Mouse (Mus musculus) ES-CJ7 (cell line): Measurements from ENCODE around the gene Ndrg4.
"Not testable (repeated sequence)": the region's sequence is repeated elsewhere in the genome, so short reads cannot be mapped to it uniquely, and the experiment has no call there.

Experiments
- DNase-seq: peaks from one replicate; pipeline ENCODE4 v3.0.0; 2011; ENCODE audit warnings: low read depth, low spot score

The Ndrg4 gene

DNA sequence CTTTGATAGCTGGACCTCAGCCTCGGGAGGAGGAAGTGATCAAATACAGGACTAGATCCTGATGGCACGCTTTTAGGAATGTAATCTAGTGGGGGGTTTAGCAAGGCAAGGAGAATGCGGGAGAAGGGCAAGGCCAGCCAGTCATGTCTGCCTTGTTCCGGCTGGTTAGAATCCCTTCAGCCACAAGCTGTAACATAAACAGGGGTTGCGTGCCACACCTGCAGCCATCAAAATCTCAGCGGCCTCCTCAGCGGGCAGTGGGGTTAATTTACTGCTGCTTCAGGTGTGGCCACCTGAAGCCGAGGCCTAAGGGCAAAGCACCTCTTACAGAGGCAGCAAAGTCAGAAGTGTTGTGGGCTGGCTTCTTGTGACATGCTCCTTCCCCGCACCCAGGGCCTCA lies at the start of gene Ndrg4:
Ndrg4 (plus strand) TSS at position 350 of the 400 bp plus-strand sequence.
- peak; percentile 69 for DNase-seq

DNA sequence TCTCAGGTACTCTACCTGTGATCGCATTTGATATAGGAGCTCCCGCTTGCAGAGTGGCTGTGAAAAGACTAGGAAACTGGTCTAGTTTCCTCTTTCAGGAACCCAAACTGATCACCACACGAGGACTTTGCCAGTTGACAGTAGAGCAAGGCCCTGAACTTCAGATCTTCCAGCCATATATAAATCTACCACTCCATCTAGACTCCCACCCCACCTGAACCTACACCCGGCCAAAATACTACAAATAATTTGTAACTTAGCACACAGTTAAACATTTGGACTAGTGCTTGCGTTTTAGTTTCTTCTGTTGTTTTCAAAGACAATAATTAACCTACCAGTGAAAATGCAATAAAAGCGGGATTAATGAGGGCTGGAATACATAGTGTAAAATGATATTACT lies 43.9 kb upstream of the Ndrg4 start:
- no peak for DNase-seq

DNA sequence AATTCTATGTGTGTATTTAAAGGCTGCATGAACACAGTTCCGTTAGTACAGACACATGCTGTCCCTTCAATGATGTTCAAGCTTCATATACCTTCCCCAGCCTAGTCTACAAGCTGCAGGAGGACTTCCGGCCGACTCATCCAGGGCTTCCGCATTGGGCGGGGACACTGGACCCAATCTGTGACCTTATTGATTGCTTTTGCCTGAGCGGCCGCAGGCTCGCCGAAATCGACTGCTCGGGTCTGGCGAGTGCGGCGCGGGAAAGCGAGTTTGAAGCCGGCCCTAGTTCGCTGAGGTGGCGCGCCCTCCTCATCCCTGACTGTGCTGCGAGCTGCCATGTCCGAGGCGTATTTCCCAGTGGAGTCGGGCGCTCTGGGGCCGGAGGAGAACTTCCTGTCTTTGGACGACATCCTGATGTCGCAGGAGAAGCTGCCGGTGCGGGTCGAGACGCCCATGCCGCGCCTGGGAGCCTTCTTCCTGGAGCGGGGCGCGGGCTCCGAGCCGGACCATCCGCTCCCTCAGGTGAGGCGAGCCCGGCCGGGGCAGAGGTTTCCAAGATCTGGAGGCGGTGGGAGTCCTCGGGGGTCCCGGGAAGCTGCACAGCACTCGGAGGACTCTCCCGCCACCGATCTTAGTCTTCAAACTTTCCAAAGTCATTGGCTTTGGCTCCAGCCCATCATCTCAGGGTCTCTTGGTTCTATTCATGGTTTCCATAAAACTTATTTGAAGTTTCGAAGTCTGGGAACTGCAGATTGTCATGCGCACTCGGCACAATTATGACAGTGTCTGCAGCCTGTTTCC lies 43.3 kb upstream of the Ndrg4 start, which contains the start of gene Gins3:
Gins3 (plus strand) TSS at position 192 of the 801 bp plus-strand sequence.
- peak; percentile 98 for DNase-seq

DNA sequence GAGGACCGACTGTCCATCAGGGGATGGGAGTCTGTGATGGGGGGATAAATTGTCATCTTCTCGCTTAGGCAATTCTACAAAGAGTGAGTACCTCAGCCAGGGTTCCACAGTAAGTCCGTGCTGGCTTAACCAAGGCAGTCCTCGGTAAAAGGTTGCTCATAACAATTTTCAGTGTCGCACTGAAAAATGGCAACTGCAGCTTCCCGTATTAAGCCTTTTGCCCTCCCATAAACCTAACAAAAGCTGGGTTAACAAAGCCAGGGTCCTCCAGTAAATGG lies 42.8 kb upstream of the Ndrg4 start:
- DNase-seq = no peak

DNA sequence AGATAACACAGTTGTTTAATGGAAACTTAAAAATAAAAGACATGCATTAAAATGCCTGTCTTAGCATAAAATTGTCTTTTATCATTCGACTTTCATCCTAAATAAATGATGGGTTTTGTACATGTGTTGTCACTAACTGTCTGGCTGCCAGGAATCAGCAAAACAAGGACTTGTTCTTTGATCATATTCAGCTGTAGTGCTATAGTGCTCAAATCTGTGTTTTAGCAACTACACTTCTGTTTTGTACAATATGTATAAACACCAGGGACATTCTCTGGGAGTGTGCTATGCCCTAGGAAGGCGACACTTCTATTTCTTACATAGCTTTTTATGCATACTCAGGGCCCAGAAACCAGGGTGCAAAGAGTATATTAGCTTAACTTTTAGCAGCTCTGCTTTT lies 31.8 kb upstream of the Ndrg4 start:
- DNase-seq = no peak

- DNase-seq = no peak
Observed at GRCm38 (mm10) chr8:95648251-95648650, 28.5 kb upstream of the Ndrg4 start.

GRCm38 (mm10) chr8:95653351-95653750 lies 23.4 kb upstream of the Ndrg4 start:
- no peak for DNase-seq

DNA sequence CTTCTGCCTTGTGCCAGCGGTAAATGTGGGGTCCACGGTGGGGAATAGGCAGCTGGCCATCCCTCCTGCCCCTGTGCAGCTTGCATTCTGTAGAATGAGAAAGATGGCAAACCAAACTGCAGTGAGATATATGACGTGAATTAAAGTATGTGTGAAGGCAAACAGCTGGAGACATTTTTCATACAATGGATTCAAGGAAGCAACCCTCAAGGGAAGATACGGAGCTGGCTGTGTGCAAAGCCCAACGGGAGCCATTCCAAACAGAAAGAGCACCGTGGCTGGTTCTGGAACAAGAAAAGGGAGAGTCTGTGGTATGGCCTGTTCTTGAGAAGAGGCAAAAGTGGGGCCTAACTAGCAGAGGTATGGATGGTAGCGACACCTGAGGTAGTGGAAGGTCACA lies 20.9 kb upstream of the Ndrg4 start:
- no peak for DNase-seq

DNA sequence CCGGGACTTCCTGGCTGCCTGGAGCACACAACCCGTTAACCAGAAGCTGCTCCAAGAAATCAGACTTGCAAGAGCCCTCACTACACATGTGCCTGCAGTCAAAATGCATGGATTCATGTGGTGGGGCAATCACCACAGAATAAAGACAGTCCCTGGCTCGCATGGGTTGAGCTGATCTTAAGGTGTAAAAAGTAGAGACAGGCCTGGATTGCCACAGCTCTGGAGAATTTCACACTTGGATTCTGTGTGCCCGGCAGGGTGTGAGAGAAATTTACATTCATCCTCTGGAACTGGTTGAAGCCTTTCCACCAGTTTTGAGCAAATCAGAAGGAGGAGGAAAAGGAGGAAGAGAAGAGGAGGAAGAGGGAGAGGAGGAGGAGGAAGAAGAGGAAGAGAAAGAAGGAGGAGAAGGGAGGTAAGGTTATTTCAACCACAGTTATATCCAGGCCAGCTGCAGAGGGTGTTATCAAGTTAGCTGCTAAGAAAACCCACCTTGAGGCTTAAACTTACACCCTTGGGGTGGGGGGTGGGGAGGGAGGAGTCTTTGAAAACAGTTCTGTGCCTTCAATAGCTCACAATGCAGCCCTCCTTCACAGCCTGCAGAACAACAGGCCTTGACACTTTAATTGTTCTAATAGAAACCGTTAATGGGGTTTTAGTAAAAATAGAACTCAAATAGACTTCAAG lies 20.3 kb upstream of the Ndrg4 start:
- DNase-seq = no peak

DNA sequence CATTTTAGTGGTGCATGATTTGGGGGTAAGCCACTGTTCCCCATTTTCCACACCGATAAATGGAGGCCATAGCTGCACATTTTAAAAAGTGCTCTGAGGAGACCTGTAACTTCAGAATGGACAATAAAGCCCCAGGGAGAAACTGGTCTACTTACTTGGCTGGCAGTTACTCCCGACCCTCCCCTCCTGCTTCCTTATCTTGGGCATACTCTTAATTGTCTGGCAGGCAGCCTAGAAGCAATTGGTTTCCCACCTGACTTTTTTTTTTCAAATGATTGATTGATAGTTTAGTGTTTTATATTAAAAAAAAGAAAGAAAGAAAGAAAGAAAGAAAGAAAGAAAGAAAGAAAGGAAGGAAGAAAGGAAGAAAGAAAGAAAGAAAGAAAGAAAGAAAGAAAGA lies 19.3 kb upstream of the Ndrg4 start:
- DNase-seq = no peak

DNA sequence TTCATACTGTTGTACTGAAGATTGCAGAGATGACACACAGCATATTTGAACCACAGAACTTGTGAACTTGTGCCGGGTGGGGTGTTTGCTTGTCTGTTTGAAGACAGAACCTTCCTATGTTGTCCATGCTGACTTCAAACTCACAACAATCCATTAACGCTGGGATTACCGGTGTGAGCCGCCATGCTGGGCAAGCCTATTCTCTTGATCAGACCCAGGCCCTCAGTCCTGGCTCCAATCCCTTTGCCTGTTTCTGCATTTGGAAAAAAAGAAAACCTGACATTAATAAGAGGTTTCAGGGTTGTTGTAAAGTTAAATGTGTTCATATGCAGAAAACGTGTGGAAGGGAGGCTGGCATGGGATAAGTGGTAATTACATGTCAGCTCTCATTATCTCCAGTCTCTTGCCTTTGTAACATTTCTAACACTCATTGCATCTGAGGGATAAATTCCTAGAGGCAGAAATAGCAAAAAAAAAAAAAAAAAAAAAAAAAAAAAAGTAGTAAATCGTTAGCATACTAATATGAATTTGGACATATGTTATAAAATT lies 16.4 kb upstream of the Ndrg4 start:
- DNase-seq = no peak

DNA sequence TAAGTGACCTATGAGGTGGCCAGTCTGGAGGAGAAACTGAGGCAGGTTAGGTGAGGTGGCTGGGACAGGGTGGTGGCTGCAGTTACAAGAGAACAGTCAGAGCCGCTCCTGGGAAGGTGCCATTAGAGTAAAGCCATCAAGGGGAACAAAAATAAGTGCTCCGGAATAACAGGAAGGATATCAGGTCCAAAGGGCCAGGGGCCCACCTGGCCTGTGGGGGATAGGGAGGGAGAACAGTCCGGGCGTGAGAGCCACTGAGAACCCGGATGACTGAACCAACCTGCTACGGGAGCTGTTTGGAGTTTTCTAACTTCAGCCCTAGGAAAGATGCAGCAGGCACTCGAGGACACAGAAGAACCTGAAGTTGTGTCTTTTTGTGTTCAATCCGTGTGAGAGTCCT lies 15.7 kb upstream of the Ndrg4 start:
- no peak for DNase-seq

DNA sequence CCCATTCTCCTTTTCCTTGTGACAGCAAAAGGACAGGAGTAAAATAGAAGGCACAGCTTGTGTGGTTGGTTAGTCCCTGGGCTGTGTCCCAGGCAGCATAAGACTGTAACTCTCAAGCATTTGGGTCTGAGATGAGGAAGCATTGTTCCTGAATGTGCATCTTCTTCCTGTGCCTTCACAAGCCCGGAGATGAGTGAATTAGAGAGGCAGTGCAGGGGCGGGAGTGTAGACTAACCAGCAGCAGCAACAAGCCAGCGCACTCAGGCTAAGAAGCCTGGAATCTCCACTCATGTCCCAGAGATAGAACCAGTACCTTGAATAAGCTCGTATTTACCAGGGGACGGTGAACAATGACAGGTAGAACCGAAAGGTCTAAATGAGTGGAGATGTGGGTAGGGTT lies 15.2 kb upstream of the Ndrg4 start:
- DNase-seq = no peak

DNA sequence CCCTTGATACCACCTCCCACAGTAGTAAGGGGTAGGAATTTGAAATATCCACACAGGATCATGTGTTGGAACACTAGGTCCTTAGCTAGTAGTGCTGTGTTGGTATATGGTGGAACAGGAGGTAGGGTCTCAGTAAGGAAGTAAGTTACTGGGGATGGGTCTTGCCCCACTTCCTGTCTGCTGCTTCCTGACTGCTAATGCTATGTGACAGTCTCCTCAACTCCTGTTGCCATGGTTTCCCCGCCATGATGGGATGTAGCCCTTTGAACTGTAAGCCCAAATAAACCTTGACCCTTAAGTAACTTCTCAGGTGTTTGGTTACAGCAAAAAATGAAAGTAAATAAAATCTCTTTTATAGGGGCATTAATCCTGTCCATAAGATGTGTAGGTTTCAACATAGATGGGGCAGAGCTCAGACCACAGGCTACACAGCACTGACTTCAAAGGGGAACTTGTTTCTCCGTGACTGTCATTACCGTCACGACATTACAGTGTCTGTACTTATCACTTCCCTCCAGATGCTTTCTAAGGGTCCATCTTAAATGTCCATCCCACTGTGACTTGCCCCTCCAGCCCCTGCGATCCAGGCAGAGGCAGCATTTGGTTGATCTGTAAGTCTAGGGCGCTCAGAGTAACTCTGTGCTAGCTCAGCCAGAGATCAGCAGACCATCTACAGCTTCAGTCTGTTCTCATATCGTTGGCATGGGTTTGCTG lies 13.7 kb upstream of the Ndrg4 start:
- no peak for DNase-seq

- no peak for DNase-seq
Observed at GRCm38 (mm10) chr8:95663599-95663949, 13.2 kb upstream of the Ndrg4 start.

DNA sequence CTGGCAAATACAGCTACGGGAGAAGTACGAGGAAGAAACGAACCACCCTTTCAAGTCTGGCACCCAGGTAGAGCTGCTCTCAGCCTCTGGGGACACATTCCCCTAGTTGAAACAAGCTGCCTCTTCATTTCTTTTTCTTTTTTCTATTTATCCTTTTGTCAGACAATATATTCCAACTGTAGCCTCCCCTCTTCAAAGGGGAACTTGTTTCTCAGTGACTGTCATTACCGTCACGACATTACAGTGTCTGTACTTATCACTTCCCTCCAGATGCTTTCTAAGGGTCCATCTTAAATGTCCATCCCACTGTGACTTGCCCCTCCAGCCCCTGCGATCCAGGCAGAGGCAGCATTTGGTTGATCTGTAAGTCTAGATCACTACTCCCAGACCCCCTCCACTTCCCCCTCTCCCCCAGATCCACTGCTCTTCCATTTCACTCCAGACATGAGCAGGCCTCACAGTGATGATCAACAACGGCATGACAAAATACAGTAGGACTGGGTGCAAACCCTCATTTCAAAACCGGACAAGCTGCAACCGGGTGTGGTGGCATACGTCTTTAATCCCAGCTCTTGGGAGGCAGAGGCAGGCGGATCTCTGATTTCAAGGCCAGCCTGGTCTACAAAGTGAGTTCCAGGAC lies 10.8 kb upstream of the Ndrg4 start:
- DNase-seq = not testable (repeated sequence)

DNA sequence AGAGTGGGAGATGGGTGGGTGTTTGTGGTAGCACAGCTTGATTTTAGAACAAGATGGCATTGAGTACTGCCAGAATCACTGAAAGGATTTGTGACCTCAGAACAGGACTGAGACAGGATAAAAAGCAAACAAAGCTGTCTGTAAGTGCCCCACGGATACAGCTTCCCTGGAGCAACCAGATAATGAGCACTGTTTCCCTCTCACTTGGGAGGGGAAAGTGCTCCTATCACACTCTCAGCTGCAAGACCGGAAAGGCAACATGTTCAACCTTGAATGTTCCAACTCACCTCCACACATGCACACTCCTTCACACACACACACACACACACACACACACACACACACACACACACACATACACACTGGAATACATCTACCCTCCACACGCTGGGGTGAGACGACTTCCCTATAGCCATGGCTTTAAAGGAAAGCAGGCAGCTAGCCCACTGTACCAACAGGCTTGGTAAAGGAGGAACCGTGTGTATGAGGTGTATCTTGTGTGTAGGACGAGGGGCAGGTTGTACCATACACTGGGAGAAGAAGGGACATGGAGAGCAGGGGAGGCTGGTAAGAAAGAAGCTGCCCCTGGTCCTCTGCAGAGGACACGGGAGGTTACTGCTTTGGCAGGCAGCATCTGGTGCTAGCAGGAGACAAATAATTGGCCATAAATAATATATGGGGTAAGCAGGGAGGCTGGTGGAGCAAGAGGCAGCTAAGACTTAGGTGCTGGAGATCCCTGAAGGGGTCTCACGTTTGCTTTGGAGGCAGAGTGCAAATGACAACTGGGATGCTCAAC lies 8.4 kb upstream of the Ndrg4 start:
- no peak for DNase-seq

DNA sequence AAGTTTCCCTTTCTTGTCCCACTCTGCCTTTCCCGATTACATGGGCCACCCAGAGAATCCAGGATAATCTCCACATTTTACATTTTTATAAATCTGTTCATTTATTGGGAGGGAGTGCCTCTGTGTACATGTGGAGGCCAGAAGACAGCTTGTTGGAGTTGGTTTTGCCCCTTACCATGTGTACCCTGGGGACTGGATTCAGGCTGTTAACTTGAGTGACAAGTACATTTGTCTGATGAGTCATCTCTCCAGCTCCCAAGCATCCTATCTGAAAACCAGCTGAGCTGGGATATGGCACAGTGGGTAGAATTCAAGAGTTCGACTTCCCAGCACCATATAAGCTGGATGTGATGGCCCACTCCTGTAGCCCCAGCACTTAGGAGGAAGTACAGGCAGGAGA lies 6.8 kb upstream of the Ndrg4 start:
- no peak for DNase-seq

DNA sequence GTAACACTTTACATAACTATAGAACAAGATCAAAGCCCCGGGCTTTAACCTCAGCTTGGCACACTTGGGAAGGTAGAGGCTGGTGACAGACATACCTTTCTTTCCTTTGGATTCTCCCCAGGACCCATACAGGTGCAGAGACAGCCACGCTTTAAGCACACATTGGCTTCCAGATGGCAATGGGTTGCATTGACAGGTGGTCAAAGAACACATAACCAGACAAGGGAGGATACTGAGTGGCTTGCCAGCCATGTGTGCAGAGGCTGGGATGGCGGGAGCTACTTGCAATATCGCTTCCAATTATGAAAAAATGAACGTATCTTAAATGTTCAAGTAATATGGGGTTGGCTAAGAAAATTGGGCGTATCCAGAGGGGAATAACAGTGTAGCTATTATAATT lies 4.9 kb upstream of the Ndrg4 start:
- DNase-seq = no peak

DNA sequence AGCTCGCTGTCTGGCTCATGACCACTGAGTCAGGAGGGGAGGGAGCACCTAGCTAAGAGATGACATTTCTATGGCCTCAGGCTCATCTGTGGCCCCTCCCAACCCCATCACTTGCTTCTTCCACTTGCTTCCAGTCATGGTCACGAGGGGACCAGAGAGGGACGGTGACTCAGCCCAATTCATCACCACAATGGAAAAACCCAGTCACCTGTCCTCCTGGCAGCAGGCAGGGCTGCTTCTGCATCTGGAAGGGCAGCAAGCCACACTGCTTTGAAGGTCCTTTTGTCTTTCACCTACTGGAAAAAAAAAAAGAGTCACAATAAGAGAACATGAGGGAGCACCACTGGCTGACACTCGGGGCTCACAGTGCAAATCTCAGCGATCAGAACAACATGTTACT lies 4.0 kb upstream of the Ndrg4 start:
- DNase-seq = no peak

DNA sequence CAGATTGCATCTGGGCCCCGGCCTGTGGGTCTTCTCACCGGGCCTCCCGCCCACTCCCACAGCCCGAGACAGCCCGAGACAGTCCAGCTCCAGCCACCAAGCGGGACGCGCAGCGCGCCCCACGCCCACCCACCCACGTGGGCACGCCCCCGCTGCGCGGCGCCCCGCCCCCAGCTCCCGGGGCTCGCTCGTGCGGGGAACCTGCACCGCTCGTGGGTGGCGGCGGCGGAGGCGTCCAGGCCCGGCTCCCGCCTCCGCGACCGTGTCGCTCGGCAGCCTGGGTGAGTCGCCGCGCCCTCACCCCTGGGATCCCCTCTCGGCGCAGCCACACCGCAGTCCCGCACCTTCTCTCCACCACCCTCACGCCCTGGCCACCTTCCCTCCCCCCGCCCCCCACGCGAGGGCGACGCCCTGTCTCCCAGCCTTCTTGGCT lies 827 bp downstream of the Ndrg4 start:
- DNase-seq = no peak
